Mouse (Mus musculus) Patski (cell line): ENCODE results near the gene Impg2. TPM values are rescaled to one million over a fixed set of nuclear protein-coding genes. Genes with fewer than 3 reads are reported as not detected.

Experiments
- ATAC-seq: fragments of 100-300 bp; one replicate; pipeline ENCODE4 v1.8.0; 2021
- CTCF ChIA-PET: fragments of 350-600 bp; sonication (Branson Sonifier 250); formaldehyde crosslinking; loops from one replicate; lab custom pipeline; 2022; ENCODE audit warnings: inconsistent platforms; lab: Charles Lee
- POLR2A ChIA-PET: fragments of 350-600 bp; sonication (Branson Sonifier 250); formaldehyde crosslinking; loops from one replicate; lab custom pipeline; 2022; ENCODE audit warnings: antibody characterized with exemption, inconsistent platforms; lab: Charles Lee
- DNase-seq: peaks from one replicate; pipeline ENCODE4 v3.0.0-alpha.2; 2011; ENCODE audit warnings: low read depth, low spot score
- H3K27me3 ChIP-seq: fragments of 371-371 bp; one replicate; pipeline ENCODE4 v1.5.1; 2021
- CTCF ChIP-seq: fragments of 100-300 bp; IDR thresholded peaks from one replicate; pipeline ENCODE4 v1.5.1; 2021
- in situ Hi-C: fragments of 300-500 bp; cut with MboI; formaldehyde crosslinking; loops from 3 replicates; pipeline ENCODE4 v1.11.1; 2018; ENCODE audit warnings: low pct_unique_long_range_greater_than_20kb, mixed read lengths
- polyA plus RNA-seq: library from polyadenylated mRNA; unstranded; gene quantifications from one replicate; pipeline ENCODE4 v1.2.3, GENCODE M21; 2021

Impg2 gene
- polyA plus RNA-seq, 1 experiment from 2014 or later, result 0.24 TPM

DNA sequence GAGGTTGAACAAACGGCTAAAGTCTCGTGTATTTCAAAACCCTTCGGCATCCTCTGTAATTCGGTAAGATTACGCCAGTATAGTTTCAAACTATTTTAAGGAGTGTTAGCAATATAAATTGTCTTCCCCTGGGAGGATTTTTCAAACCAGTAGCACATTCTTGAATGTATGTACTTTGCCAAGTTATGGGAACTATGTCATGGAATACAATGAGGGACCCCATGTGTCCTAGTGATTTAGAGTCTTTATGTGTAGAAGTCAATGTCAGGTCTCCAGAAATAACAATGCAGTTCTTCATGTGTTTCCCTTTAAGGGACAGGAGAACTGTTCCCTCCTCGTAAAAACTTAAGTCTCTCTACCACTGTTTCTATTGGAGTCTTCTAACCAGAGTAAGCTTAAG lies 94.1 kb downstream of the Impg2 start:
- H3K27me3 ChIP-seq, result no peaks in the 10 kb centered on the region
- POLR2A ChIA-PET, result no interaction called here
- ATAC-seq, result no peak
- CTCF ChIA-PET, result interaction anchor here (0.8 to 1.5 kb wide), 3 partner anchors 9 to 379 kb away, joined by 3 to 4 read pairs (median 3); no protein-coding TSS in a partner anchor
- no peak for DNase-seq
- in situ Hi-C loops, result no loop called here
- no peak for TF ChIP-seq CTCF

DNA sequence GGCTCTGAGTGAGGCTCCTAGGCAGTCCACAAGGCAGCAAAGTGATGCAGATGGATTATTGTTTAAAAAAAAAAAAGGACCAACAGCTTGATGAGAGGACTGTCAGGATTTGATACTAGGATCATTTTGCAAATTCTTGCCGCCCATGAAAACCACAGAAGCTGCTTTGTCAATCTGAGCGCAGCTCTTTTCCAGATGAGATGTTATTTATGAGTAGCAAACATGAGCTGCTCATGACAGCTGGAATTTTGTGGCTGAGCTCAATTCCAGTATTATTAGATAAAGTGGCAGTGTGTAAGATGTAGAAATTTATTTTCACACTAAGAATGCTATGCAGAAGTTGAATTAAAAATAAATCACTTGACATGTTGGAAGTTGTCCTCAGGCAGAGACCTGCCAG lies 94.7 kb downstream of the Impg2 start:
- in situ Hi-C loops, result no loop called here
- peak; percentile 48 for ATAC-seq
- POLR2A ChIA-PET, result no interaction called here
- CTCF ChIA-PET, result interaction anchor here (0.8 to 1.0 kb wide), 2 partner anchors 9 to 378 kb away, joined by 3 read pairs; no protein-coding TSS in a partner anchor
- no peaks in the 10 kb centered on the region for H3K27me3 ChIP-seq
- no peak for TF ChIP-seq CTCF
- DNase-seq, result peak; percentile 81

DNA sequence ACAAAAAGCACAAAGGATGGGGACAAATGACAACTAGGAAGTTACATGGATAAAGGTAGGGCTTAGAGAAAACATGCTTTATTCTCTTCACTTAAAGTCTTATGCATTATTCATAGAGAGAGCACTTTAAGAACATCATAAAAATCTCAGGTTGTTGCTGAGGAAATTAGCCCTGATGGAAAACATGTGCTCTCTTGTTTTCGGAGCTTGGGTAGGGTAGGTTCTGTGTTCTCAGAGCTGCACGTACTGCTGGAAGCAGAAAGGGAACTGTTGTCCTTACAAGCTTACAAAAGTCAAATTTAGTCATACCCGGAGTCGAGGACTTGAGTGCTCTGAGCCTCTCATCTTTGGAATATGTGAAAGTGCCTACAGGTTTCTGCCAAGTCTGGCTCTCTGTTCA lies 98.9 kb downstream of the Impg2 start:
- no peak for TF ChIP-seq CTCF

DNA sequence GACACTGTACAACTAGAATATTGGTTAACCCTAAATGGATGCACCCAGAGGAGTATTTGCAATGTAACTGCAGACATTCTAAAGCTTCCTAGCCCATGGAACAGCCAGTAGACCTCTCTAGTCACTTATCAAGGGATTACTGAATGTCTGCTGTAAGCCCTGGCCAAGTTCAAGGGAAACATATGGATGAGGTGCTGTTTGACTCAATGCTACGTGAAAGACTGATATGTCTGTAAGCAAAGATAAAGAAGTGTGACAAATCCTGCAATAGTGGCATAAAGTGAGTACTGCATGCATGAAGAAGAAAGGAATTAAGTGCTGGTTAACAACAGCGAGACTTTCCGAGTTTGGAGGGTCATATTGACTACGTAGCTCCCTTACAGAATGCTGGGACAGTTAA lies 100.1 kb downstream of the Impg2 start:
- no peak for DNase-seq
- in situ Hi-C loops, result loop anchor here (10.0 to 25.0 kb wide), 2 partner anchors 119 to 183 kb away; partner anchors contain the start of gene Abi3bp
- TF ChIP-seq CTCF, result no peak

More for the DNA sequence above, 98.9 kb downstream of the Impg2 start:
- ChIA-PET CTCF (no interaction called here), POLR2A (no interaction called here)
- ATAC-seq (no peak), DNase-seq (no peak)
- in situ Hi-C loops, result loop anchor here (10.0 to 25.0 kb wide), 2 partner anchors 118 to 184 kb away; partner anchors contain the start of gene Abi3bp
- no peaks in the 10 kb centered on the region for H3K27me3 ChIP-seq

DNA sequence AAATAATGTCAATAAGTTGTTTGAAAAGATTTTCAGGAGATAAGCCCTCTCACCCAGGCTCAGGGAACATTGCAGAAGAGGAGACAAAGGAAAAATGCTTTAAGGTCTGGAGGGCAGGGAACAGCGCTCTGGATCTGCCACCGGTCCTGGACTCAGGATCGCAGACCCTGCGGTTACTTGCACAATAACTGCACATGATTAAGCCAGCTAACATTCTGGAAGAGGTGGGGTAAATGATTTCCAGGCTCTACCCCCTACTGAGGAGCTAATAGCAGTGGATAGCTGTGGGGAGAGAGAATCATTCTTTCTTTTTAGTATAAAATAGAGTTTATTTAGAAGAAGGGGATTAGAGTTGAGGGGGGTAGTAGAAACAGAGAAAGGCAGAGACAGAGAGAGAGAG lies 103.5 kb downstream of the Impg2 start:
- no peaks in the 10 kb centered on the region for H3K27me3 ChIP-seq
- in situ Hi-C loops, result loop anchor here (10.0 to 25.0 kb wide), 2 partner anchors 123 to 180 kb away; partner anchors contain the start of gene Abi3bp
- TF ChIP-seq CTCF, result no peak
- DNase-seq, result peak; percentile 90
- CTCF ChIA-PET, result interaction anchor here (0.6 to 1.5 kb wide), 3 partner anchors 9 to 395 kb away, joined by 3 to 4 read pairs (median 3); no protein-coding TSS in a partner anchor
- peak; percentile 96 for ATAC-seq
- POLR2A ChIA-PET, result no interaction called here

More for the DNA sequence above, 100.1 kb downstream of the Impg2 start:
- ChIA-PET POLR2A (no interaction called here), CTCF (interaction anchor here (1.7 kb wide), 1 partner anchor 50 kb away, joined by 4 read pairs; no protein-coding TSS in a partner anchor)
- no peak for ATAC-seq
- no peaks in the 10 kb centered on the region for H3K27me3 ChIP-seq

DNA sequence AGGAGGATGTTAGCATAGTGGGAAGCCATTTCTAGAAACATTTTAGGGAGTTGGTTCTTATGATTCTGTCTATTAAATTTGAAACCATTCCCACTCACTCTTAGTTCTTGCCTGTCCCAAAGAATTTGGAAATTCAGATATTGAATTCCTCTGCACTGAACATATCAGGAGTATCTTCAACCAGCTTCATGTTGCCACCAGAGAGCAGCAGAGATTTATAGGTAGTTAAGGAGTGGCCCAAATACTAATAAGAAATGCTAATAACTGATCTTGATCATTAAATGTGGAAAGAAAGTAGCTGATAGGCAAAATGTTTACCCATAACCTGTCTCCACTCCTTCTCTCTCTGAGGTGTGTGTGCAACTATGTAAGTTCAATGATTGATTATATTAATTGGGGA lies 107.2 kb downstream of the Impg2 start:
- ATAC-seq (no peak), DNase-seq (no peak)

More for the DNA sequence above, 107.2 kb downstream of the Impg2 start:
- POLR2A ChIA-PET, result interaction anchor here (0.6 kb wide), 1 partner anchor 124 kb away, joined by 3 read pairs; no protein-coding TSS in a partner anchor
- H3K27me3 ChIP-seq, result no peaks in the 10 kb centered on the region
- in situ Hi-C loops, result loop anchor here (5.0 to 25.0 kb wide), 2 partner anchors 176 to 366 kb away; partner anchors contain the start of gene Abi3bp
- CTCF ChIA-PET, result interaction anchor here (0.9 to 2.0 kb wide), 6 partner anchors 9 to 369 kb away, joined by 3 to 9 read pairs (median 4); no protein-coding TSS in a partner anchor
- peak; percentile 63 for TF ChIP-seq CTCF

Other genes starting within 250 kb of the Impg2 start
- 905 TPM for gene Rpl24, start 238.0 kb upstream of the Impg2 start, polyA plus RNA-seq
- gene Zbtb11, start 230.4 kb upstream of the Impg2 start, polyA plus RNA-seq, result 13.6 TPM
- 96.6 TPM for gene Pcnp, start 174.6 kb upstream of the Impg2 start, polyA plus RNA-seq
- 17.9 TPM for gene Trmt10c, start 166.5 kb upstream of the Impg2 start, polyA plus RNA-seq
- gene Senp7, start 156.0 kb upstream of the Impg2 start, polyA plus RNA-seq, result 22.8 TPM